Mouse (Mus musculus): Measurements from ENCODE around the gene Nupr1l.
A peak's percentile ranks its signal among the peaks of the same experiment; 100 is the strongest.
"Not testable (repeated sequence)": the region's sequence is repeated elsewhere in the genome, so short reads cannot be mapped to it uniquely, and the experiment has no call there.

Gene Nupr1l

GRCm38 (mm10) chr5:129908242-129908965 lies at the start of gene Nupr1l:
TSS of gene Nupr1l (plus strand) at chr5:129908540.
- peak; percentile 90 for DNase-seq (ENCODE audit: low spot score)

- DNase-seq (ENCODE audit: low spot score): no peak
These were observed 46.0 kb upstream of the Nupr1l start for GRCm38 (mm10) chr5:129862325-129862724.

- peak; percentile 54 for DNase-seq (ENCODE audit: low spot score)
These were observed 43.9 kb upstream of the Nupr1l start for GRCm38 (mm10) chr5:129864467-129864866.

- DNase-seq (ENCODE audit: low spot score): no peak
These were observed 42.5 kb upstream of the Nupr1l start for GRCm38 (mm10) chr5:129865841-129866240.

GRCm38 (mm10) chr5:129869238-129869995 lies 38.9 kb upstream of the Nupr1l start:
- no peak for DNase-seq (ENCODE audit: low spot score)

- no peak for DNase-seq (ENCODE audit: low spot score)
These were observed 37.1 kb upstream of the Nupr1l start for GRCm38 (mm10) chr5:129871238-129871637.

- DNase-seq (ENCODE audit: low spot score): no peak
These were observed 34.4 kb upstream of the Nupr1l start for GRCm38 (mm10) chr5:129873942-129874341.

GRCm38 (mm10) chr5:129875098-129875497 lies 33.2 kb upstream of the Nupr1l start:
- DNase-seq (ENCODE audit: low spot score): no peak

- DNase-seq (ENCODE audit: low spot score): no peak
These were observed 30.4 kb upstream of the Nupr1l start for GRCm38 (mm10) chr5:129877731-129878455.

- peak; percentile 72 for DNase-seq (ENCODE audit: low spot score)
These were observed 29.4 kb upstream of the Nupr1l start for GRCm38 (mm10) chr5:129878946-129879345.

GRCm38 (mm10) chr5:129879888-129880287 lies 28.5 kb upstream of the Nupr1l start:
- no peak for DNase-seq (ENCODE audit: low spot score)

GRCm38 (mm10) chr5:129886271-129886670 lies 22.1 kb upstream of the Nupr1l start:
- DNase-seq (ENCODE audit: low spot score): no peak

GRCm38 (mm10) chr5:129886911-129887636 lies 21.3 kb upstream of the Nupr1l start, which contains the start of gene Chchd2:
TSS of gene Chchd2 (minus strand) at chr5:129887470.
- DNase-seq (ENCODE audit: low spot score): peak; percentile 86

GRCm38 (mm10) chr5:129890390-129890789 lies 17.9 kb upstream of the Nupr1l start:
- DNase-seq (ENCODE audit: low spot score): not testable (repeated sequence)

GRCm38 (mm10) chr5:129895198-129896088 lies 12.9 kb upstream of the Nupr1l start, which contains the start of gene Zbed5:
TSS of gene Zbed5 (plus strand) at chr5:129895723.
- peak; percentile 83 for DNase-seq (ENCODE audit: low spot score)

GRCm38 (mm10) chr5:129898449-129898848 lies 9.9 kb upstream of the Nupr1l start, which contains the start of gene Phkg1:
TSS of gene Phkg1 (minus strand) at chr5:129898549.
- DNase-seq (ENCODE audit: low spot score): no peak

- DNase-seq (ENCODE audit: low spot score): no peak
These were observed 565 bp upstream of the Nupr1l start for GRCm38 (mm10) chr5:129907775-129908174.

- no peak for DNase-seq (ENCODE audit: low spot score)
These were observed 807 bp downstream of the Nupr1l start for GRCm38 (mm10) chr5:129909147-129909546.

GRCm38 (mm10) chr5:129909591-129909990 lies 1.3 kb downstream of the Nupr1l start:
- DNase-seq (ENCODE audit: low spot score): no peak

- DNase-seq (ENCODE audit: low spot score): no peak
These were observed 5.7 kb downstream of the Nupr1l start for GRCm38 (mm10) chr5:129914024-129914423.

- DNase-seq (ENCODE audit: low spot score): not testable (repeated sequence)
These were observed 7.2 kb downstream of the Nupr1l start for GRCm38 (mm10) chr5:129915491-129915890.
